Mouse (Mus musculus) erythroblast, embryonic 14.5 days (primary cell): ENCODE data around the gene Clec2d.

Source experiments
- GATA1 ChIP-seq: IDR thresholded peaks from 2 replicates; pipeline ENCODE4 v1.6.1; 2012; ENCODE audit warnings: low read length, inconsistent platforms, mixed read lengths
- TAL1 ChIP-seq: IDR thresholded peaks from 3 replicates; pipeline ENCODE4 v1.6.1; 2012; ENCODE audit warnings: low read length, inconsistent platforms, mixed read lengths

DNA sequence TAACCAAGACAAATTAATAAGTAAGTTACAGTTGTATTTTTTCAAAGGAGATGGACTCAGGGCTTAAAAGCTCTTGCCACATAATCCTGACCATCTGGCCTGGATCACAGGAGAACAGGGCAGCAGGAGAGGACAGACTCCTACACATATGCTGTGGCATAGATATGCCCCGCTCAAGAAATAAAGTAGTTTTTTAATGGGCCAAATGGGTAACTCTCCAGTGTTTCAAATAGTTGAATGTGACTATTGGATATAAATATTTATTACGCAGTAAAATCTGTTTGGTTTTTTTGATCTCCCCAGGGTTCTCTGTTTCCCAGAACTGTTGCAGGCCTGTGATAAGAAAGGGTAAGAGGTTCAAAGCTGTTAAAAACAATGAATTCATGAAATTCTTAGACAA lies 1.1 kb upstream of the Clec2d start:
- TF ChIP-seq TAL1 (no peak), GATA1 (no peak)
